ENCODE assay signal across 14 mouse cellular contexts in genomic region chr1:28425371-28425770, GRCm38 (mm10).
A peak's percentile ranks its signal among the peaks of the same experiment; 100 is the strongest.
DNase-seq lines count a peak whose midpoint lies in the region.
"Had no signal": no experiment of that assay in that cellular context is flagged by ENCODE, and none has a peak within 500 bp of the region (broad histone marks: within the 10 kb centered on the region; RNA-seq: fewer than 3 reads in every experiment).

No protein-coding gene starts in this region.

- DNase-seq in cerebellum, postnatal 10 days, result peak; percentile 48 to 52
- no peak for DNase-seq in cerebellum, postnatal 36 days
- peak; percentile 18 to 55 for DNase-seq in cerebellum, postnatal 14 days
- DNase-seq in cerebellum, postnatal 4 days (ENCODE audit: low spot score in 2 of 2), result no peak
- DNase-seq: adrenal gland, adult 2 months; adrenal gland, adult 8-10 months; adrenal gland, postnatal 10 days; adrenal gland, postnatal 14 days; adrenal gland, postnatal 25 days; adrenal gland, postnatal 36 days; B cell, adult 2 months; cerebellum, adult 11 months; cerebellum, adult 11-12 months; cerebellum, adult 18-20 months had no signal

Comparison
In these comparisons a context has a peak if more than half of its experiments do, and no peak if none do; other contexts are left out.
1. DNase-seq: peak in cerebellum, postnatal 10 days (2 of 2) and cerebellum, postnatal 14 days (2 of 2); none in cerebellum, postnatal 36 days (0 of 2) and cerebellum, postnatal 4 days (0 of 2).